Mouse (Mus musculus): Measurements from ENCODE around the gene Mepe.

Mepe gene

DNA sequence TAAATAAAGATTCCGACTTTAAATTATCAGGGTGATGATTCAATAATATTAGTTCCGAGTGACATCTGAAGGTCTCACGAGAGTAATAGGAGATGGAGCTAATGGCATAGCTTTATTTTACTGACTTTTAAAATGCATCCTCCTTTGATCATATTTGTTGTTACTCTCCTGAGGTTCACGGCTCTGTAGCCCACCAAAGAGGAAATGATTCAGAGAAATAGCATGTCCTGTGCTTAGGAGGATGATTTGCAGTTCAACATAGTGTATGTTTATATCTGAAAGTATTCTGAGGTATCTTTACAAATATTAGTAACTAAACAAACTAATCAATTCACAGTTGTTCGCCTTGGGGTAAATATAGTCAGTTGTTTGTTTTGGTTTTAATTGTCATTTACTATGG, 32.4 kb downstream of the Mepe start:
- no peak for DNase-seq

DNA sequence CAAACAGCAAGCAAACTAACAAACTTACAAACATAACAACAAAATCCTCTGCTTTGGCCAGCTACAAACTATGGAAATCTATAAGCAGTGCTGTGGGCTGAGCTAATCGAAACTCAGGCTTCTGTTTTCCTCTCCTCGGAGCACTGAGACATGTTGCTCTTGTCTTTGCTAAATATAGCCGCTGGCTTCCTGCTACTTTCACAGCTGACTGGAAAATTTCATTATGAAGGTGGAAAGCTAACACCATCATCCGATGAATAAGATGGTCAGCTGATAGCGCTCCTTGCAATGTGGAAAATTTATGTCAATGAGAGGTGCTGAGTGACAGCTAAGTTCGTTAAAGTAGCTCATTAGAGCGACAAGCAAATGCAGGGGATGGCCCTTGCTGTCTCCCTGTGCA, 33.5 kb downstream of the Mepe start:
- no peak for DNase-seq

DNA sequence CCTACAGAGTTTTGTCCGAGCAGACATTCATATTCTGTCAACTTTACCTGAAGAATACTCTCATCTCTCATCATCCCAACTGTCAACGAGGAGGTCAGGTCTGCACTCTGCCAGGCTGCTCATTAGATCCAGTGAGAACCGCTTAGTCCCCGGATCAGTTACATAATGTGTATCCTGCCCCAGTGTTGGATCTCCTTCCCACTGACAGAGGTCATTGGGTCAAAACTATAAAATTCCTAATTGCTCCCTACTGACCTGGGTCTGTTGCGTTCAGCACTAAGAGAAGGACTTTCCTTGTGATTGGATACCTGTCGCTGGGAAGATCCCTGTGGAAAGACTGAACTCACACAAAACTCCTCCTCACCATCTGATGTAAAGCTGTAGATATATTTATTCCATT, 34.1 kb downstream of the Mepe start:
- DNase-seq = no peak

DNA sequence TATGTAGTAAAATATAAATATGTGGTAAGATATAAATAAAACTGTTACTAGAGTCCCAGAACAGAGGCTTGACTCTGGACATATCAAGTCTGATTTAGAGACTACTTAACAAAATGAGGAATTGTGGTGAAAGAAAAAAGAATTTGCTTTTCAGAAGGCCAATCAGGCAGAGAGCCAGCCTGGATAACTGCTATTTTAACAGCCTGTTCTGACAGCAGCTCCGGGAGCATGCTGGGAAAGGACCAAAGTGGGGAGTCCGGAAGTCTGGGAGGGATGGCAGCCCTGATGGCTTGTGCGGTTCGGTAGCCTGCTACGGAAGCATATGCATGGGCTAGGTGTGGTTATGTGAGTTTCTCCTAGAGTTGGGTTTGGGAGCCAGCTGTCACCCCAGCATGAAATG, 45.5 kb downstream of the Mepe start:
- no peak for DNase-seq

DNA sequence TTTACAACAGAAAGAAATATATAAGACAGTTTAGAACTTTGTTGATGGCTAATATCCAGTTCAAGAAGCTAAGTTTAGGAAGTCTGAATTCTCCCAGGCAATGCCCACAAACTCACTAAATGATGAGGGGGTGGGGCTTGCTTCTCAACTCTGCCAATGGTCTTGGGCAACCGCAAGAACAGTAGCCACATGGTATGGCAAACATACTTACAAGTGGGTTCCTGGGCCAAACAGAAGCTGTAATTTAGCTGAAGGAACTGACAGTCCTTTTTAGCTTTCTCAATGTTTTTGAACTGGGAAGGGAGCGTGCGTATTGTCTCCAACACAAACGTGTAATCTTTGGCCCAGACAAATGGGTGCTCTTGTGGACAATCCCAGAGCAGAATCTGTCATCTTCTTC, 46.2 kb downstream of the Mepe start:
- no peak for DNase-seq

DNA sequence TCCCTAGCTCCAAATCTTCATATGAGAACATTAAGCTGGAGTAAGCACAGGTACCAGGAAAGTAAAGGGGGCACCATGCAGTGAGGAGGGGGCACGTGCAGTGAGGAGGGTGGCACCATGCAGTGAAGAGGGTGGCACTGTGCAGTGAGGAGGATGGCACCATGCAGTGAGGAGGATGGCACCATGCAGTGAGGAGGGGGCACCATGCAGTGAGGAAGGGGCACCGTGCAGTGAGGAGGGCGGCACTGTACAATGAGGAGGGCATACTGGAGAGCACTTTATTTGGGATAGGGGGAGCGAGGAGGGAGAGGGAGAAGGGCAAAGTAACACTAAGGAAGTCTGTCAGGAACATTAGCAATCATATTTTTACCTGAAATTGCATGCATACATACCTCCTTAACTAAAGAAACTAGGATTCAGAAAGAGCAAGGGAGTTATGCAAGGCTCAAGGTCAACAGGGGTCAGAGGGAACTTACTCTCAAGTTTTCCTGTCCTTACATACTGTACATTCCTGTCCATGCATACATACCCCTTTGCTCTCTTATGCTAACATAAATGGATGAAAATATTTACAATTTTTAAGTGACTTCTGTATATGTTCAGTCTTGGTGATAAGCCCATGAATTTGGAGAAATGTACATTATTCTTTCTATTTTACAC, 48.6 kb downstream of the Mepe start:
- no peak for DNase-seq

DNA sequence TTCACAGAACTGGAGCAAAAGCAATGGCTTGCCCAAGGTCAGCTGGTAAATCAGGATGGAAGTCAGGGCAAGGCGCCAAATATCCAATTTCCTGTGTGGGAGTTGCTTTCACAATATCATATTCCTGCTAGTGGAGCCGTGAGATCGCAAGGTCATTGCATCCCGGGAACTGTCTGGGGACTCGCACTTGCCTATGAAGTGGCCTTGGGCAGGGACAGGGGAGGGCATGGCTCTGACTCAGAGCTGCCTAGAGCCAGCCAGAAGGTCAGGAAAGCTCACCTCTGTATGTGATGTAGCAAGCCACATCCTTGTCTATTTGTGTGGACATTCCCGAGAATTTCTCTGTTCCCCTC, 49.2 kb downstream of the Mepe start:
- DNase-seq = no peak

DNA sequence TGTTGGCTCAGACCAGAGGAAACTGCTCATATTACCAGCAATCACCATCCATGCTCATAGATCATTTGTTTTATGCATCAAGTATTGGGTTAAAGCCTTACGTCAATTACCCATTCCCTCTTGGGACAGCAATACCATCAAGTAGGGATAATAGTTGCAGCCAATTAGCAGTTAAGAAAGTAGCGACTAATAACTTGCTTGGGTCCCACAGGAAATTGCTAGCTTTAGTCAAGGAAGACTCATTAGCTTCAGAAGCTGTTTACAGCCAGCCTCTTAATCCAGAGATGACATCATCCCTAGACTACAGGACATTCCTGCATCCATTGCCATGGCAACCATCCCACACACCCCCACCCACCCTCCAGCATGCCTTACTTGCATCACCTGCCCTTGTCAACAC, 50.0 kb downstream of the Mepe start:
- DNase-seq = no peak

DNA sequence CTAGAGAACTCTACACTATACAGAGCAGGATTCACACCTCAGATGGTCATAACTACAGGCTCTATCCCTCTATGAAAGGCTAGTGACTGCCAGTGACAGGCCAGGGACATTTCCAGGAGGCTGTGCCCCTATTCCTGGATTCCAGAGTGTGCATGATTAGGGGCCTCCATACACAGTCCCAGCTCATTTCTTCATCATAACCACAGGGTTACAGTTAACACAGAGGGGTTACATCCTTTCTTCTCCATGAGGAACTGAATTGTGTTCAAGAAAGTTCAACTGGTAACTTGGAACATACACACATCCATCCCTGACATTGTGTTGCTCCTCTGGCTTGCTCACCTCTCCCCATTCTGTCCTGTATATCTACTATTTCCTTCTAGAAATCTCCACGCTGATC, 51.8 kb downstream of the Mepe start:
- DNase-seq = no peak

DNA sequence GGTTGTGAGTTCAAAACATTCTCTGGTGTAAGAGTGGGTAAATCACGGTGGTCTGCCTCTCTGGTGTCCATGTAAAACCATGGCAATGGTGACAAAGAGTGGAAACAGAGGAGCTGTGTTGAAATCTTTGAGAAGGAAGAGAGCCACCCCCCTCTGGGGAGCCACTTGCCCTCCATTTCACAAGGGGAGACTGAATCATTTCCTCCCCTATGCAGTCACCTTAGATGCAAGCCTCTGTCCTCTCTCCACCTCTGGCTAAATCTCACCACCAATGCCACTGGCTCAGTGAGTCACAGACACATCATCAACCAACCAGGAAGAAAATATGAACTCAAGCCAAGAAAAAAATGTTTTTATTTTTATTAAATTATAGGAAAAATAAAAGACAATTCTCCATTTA, 55.4 kb downstream of the Mepe start:
- no peak for DNase-seq

DNA sequence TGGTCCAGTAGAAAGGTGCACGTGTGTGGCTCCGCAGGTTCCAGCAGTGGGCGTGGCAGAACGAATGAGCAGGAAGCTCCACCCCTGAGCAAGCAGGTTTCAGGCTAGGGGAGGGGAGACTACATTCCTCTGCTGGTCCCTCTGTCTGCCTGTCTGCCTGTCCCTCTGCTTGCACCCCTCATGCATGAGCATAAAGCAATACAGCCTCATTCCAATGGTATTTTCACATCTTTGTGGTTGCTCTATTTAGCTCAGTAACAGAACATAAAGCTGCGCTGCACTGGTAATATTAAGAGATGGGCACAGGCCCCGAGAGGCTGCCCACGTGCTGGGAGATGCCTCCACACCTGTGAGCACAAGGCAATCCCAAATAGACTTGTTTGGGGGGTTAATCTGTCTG, 56.5 kb downstream of the Mepe start:
- no peak for DNase-seq

DNA sequence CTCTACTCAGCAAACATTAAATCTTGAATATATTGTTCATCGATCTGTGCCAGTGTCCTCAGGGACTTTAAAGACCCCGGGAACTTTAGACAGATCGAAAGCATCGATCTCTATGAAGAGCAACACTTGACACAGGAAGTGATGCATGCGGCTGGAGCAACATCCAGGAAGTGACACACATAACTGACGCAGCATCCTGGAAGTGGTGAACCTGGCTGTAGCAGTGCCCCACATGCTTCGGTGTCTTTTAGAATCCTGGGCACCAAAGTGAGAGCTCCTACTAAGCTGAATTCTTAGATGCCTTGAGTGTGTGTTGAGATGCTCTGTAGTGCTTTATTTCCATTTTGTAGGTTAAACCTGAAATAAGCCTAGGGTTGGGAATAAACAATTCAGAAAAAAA, 59.4 kb downstream of the Mepe start:
- DNase-seq = no peak

DNA sequence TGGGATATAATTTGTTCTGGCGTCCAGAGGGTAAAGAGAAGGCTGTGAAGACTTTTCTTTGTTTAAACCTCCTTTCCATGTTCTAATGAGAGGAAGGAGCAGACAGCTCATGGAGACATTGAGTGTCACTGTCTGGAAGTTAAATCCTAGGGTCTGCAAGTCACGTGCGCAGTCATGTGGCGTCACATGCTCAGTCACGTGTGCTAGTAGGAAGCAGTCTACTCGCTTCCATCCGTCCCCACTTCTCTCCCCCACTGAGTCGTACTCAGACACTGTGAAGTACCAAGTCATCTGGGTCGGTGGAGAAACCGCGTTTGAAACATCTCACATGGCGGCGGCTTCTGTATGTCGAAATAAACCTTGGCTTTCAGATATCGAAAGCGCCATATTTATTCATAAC, 60.4 kb downstream of the Mepe start:
- DNase-seq = no peak

DNA sequence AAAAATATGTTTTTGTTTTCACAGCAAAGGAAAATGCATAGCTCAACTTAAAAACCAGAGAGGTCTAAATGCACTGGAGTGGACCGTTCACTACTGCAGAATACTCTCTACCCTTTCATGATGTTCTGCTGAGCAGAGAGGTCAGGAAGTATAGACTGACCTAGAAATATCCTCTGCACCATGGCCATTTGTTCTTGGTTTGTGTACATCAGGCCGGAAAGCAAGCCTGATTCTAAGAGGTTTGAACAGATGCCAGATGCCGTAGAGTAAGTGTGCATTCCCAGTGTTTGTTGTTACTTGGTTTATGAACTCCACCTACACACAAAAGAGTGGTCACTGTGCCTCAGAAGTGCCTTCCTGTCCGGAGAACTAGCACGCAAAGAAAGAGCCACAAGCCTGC, 61.8 kb downstream of the Mepe start:
- no peak for DNase-seq
